Mouse (Mus musculus): ENCODE measurements around the gene Rnft2. TPM values are rescaled to one million over a fixed set of nuclear protein-coding genes. Genes with fewer than 3 reads are reported as not detected.

Gene Rnft2
- polyA plus RNA-seq (2015; fragmentation: Nextera tagmentation; extraction: Ambion mirVana) = 14.5 and 17.8 TPM in 2 replicates

DNA sequence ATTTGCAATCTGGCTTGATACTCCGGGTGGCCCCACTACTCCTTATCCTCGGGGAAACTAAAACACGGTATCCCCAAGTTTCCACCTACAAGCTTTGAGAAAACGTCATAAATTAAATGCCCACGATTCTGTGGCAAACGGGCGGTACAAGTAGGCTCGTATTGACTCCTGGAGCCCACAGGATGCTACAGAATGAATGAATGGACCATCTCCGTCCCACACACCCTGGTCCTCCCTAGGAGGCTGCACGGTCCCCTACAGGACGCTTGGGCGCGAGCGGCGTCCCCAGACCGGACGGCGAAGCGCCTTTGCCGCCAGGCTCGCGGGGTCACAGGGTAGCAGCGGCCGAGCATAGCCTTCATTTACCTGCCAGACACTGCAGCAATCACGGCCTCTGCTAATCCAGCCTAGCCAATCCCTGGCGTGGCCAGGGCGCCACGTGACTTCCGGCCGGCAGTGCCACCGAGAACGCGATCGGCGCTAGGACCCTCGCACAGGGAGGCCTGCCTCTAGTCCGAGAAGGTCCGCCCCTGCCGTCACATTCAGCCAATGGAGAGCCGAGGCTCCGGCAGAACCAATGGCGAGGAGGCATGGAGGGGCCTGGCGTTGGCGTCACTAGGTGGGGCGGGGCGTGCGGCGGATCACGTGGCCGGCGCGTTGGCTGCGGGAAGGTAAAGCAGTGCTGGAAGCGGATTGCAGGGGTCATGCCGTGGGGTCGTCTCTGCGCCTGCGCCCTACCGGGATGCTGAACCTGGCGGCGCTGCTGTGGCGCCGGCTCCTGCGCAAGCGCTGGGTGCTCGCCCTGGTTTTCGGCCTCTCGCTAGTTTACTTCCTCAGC lies at the start of gene Rnft2, which contains the start of gene 2410131K14Rik:
Rnft2 (minus strand) TSS at position 511 of the 838 bp plus-strand sequence.
2410131K14Rik (plus strand) TSS at position 622 of the 838 bp plus-strand sequence.
- no peaks in the 10 kb centered on the region for H3K27me3 ChIP-seq (replicated peaks)
- WGBS = under 1% methylated on average over 59 of the region's 68 CpGs
- peaks cover 28% of the 10 kb centered on the region for H3K4me1 ChIP-seq
- H3K4me3 ChIP-seq = peak within 1 kb of the TSS; percentile 64
- peak within 1 kb of the TSS; percentile 93 for H3K9ac ChIP-seq
- H3K36me3 ChIP-seq (replicated peaks) = peaks cover 2% of the 10 kb centered on the region; the same call in 1 of the 2 replicates
- H3K4me2 ChIP-seq = peak within 1 kb of the TSS; percentile 96
- no peaks in the 10 kb centered on the region for H3K9me3 ChIP-seq
- peak; percentile 99 for ATAC-seq (replicated peaks)
- H3K27ac ChIP-seq = peak within 1 kb of the TSS; percentile 89

DNA sequence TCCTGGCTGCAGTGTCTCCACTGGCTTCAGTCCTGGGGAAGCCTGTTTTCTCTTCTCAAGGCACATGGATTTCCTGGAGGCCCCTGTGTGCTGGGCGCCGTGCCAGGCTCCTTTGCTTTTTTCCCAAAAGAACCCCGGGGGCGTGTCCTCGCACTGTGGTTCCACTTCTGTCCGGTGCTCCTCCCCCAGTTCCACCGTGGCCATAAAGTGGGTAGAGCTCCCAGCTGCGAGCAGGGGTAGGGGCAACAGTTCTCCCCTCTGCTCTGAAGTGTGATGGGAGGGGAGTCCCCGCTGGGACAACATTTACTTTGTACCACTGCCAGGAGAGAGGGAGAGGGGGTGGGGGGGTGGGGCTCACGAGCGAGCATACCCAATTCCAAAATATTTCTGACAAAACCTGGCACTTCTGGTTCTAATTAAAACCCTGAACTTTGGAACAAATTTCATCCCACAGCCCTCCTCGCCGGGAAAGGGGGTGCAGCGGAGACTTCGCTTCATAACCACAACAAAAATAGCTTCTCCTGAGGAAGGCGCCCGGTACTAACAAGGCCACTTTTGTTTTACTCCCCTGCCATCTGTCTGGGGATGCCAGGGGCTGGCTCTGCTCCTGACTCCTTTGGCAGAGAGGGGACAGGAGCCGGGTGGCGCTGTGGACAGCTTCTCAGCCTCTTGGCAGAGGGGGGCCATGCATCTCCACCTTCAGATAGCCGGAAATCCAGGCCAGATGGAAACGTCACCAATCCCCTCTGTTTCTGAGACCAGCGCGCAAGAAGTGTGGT lies 49.4 kb upstream of the Rnft2 start:
- Histone ChIP-seq H3K4me3 (no peak overlapping the region), H3K9ac (no peak overlapping the region)

GRCm38 (mm10) chr5:118292476-118292875 lies 47.6 kb upstream of the Rnft2 start:
- no peak overlapping the region for H3K9ac ChIP-seq
- no peak overlapping the region for H3K4me2 ChIP-seq
- peaks cover 4% of the 10 kb centered on the region; the same call in 1 of the 2 replicates for H3K4me1 ChIP-seq
- H3K4me3 ChIP-seq = no peak overlapping the region
- 51% methylated on average over 4 of the region's 4 CpGs for WGBS
- no peaks in the 10 kb centered on the region for H3K27me3 ChIP-seq (replicated peaks)
- no peak for ATAC-seq (replicated peaks)
- H3K27ac ChIP-seq = no peak overlapping the region
- H3K9me3 ChIP-seq = no peaks in the 10 kb centered on the region
- no peaks in the 10 kb centered on the region for H3K36me3 ChIP-seq (replicated peaks)

More for the DNA sequence above, 49.4 kb upstream of the Rnft2 start:
- peak overlapping the region; percentile 62 for H3K27ac ChIP-seq
- peaks cover 13% of the 10 kb centered on the region; the same call in 1 of the 2 replicates for H3K4me1 ChIP-seq
- peak overlapping the region; percentile 1; the same call in 1 of the 2 replicates for H3K4me2 ChIP-seq
- WGBS = 33% methylated on average over 22 of the region's 23 CpGs
- peak; percentile 83 for ATAC-seq (replicated peaks)
- no peaks in the 10 kb centered on the region for H3K36me3 ChIP-seq (replicated peaks)
- H3K9me3 ChIP-seq = no peaks in the 10 kb centered on the region
- no peaks in the 10 kb centered on the region for H3K27me3 ChIP-seq (replicated peaks)

- H3K9me3 ChIP-seq = no peaks in the 10 kb centered on the region
- no peaks in the 10 kb centered on the region for H3K36me3 ChIP-seq (replicated peaks)
- no peaks in the 10 kb centered on the region; the same call in 1 of the 2 replicates for H3K4me1 ChIP-seq
- no peak overlapping the region for H3K4me2 ChIP-seq
- H3K27me3 ChIP-seq (replicated peaks) = no peaks in the 10 kb centered on the region
- no peak overlapping the region for H3K9ac ChIP-seq
- no peak overlapping the region for H3K4me3 ChIP-seq
- ATAC-seq (replicated peaks) = no peak
- H3K27ac ChIP-seq = no peak overlapping the region
- WGBS = 90% methylated on average over 4 of the region's 4 CpGs
Measured at GRCm38 (mm10) chr5:118291453-118291852, 46.5 kb upstream of the Rnft2 start.

- no peaks in the 10 kb centered on the region for H3K36me3 ChIP-seq (replicated peaks)
- 94% methylated on average over 18 of the region's 18 CpGs for WGBS
- H3K4me3 ChIP-seq = no peak overlapping the region
- no peak for ATAC-seq (replicated peaks)
- H3K27me3 ChIP-seq (replicated peaks) = no peaks in the 10 kb centered on the region
- H3K4me2 ChIP-seq = no peak overlapping the region
- H3K9ac ChIP-seq = no peak overlapping the region
- no peak overlapping the region for H3K27ac ChIP-seq
- no peaks in the 10 kb centered on the region for H3K9me3 ChIP-seq
- peaks cover 41% of the 10 kb centered on the region for H3K4me1 ChIP-seq
Measured at GRCm38 (mm10) chr5:118277741-118278495, 33.0 kb upstream of the Rnft2 start.

- Histone ChIP-seq H3K4me3 (no peak overlapping the region), H3K9ac (no peak overlapping the region), H3K4me2 (no peak overlapping the region), H3K4me1 (peaks cover 42% of the 10 kb centered on the region), H3K27ac (peak overlapping the region; percentile 52; the same call in 1 of the 2 replicates), H3K36me3 (replicated peaks) (no peaks in the 10 kb centered on the region), H3K9me3 (no peaks in the 10 kb centered on the region), H3K27me3 (replicated peaks) (no peaks in the 10 kb centered on the region)
- no peak for ATAC-seq (replicated peaks)
- WGBS = 19% methylated on average over 8 of the region's 8 CpGs
Measured at GRCm38 (mm10) chr5:118276711-118277110, 31.8 kb upstream of the Rnft2 start.

DNA sequence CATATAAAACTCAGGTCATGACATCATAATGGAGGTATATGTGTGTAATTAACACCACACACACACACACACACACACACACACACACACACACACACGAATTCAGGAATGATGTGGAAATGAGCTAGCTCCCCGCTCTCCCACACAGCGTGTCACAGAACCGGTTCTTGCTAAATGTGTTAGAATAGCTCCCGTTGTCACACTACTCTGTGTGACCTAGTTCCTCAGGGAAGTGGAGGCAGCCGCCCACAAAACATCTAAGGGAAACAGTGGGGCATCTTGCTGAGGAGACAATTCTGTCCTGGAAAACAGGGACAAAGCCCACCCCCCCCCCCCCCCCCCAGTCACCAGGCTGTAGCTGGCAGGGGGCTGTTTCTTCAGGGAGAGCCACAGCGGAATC lies 31.4 kb upstream of the Rnft2 start:
- peak overlapping the region; percentile 52; the same call in 1 of the 2 replicates for H3K27ac ChIP-seq
- no peak overlapping the region for H3K9ac ChIP-seq
- no peaks in the 10 kb centered on the region for H3K27me3 ChIP-seq (replicated peaks)
- ATAC-seq (replicated peaks) = no peak
- no peak overlapping the region for H3K4me2 ChIP-seq
- no peaks in the 10 kb centered on the region for H3K9me3 ChIP-seq
- H3K4me3 ChIP-seq = no peak overlapping the region
- WGBS = 27% methylated on average over 7 of the region's 7 CpGs
- no peaks in the 10 kb centered on the region for H3K36me3 ChIP-seq (replicated peaks)
- H3K4me1 ChIP-seq = peaks cover 42% of the 10 kb centered on the region

DNA sequence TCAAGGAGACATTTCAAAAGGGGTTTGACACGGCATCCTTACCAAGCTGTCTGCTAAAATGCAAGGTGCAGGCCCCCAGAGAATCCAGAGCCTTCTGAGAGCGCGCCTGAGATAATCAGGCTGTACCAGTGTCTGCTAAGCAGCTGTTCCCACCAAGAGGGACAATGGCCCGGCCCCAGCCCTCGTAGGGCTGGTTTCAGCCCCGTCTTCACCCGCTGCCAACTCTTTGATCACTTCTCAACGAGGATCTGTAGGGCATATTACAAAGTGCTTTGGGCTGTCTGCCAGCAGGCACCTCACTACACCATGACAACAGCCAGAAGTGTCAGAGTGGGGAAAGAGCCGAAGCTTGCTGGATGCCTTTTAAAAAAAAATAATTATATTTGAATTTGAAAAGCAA lies 29.6 kb upstream of the Rnft2 start:
- H3K4me2 ChIP-seq = peak overlapping the region; percentile 30
- peak; percentile 86 for ATAC-seq (replicated peaks)
- H3K27me3 ChIP-seq (replicated peaks) = 0 out of 2 replicates have a peak, but pooled peaks cover 3% of the 10 kb centered on the region
- WGBS = 11% methylated on average over 9 of the region's 9 CpGs
- H3K9ac ChIP-seq = no peak overlapping the region
- H3K4me3 ChIP-seq = no peak overlapping the region
- H3K9me3 ChIP-seq = no peaks in the 10 kb centered on the region
- no peaks in the 10 kb centered on the region for H3K36me3 ChIP-seq (replicated peaks)
- peaks cover 44% of the 10 kb centered on the region for H3K4me1 ChIP-seq
- H3K27ac ChIP-seq = peak overlapping the region; percentile 78

DNA sequence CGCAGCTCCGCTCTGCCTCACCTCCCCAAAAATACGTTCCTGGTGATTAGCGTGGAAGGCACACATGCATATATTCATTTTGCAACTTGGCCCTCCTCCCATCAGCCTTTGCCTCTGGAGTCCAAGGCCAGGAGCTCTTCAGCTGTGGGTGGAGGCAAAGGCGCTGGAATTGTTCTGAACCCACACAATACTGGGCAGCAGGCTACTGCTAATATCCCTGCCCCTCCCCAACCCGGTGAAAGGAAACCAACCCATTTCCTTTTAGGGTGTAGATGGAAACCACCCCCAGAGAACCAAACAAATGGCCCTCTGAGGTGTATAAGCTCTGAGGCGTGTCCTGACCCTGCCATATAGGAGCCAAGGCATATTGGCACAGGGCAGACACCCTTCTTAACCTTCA lies 28.5 kb upstream of the Rnft2 start:
- H3K4me1 ChIP-seq = peaks cover 52% of the 10 kb centered on the region
- H3K9me3 ChIP-seq = no peaks in the 10 kb centered on the region
- H3K36me3 ChIP-seq (replicated peaks) = no peaks in the 10 kb centered on the region
- peak overlapping the region; percentile 78 for H3K27ac ChIP-seq
- WGBS = 48% methylated on average over 7 of the region's 7 CpGs
- no peak overlapping the region for H3K9ac ChIP-seq
- H3K4me3 ChIP-seq = no peak overlapping the region
- no peak overlapping the region for H3K4me2 ChIP-seq
- H3K27me3 ChIP-seq (replicated peaks) = peaks cover 3% of the 10 kb centered on the region; the same call in 1 of the 2 replicates
- no peak for ATAC-seq (replicated peaks)

- Histone ChIP-seq H3K9ac (no peak overlapping the region), H3K36me3 (replicated peaks) (no peaks in the 10 kb centered on the region), H3K9me3 (no peaks in the 10 kb centered on the region), H3K4me1 (peaks cover 48% of the 10 kb centered on the region), H3K4me2 (no peak overlapping the region), H3K27ac (no peak overlapping the region), H3K27me3 (replicated peaks) (peaks cover 5% of the 10 kb centered on the region; the same call in 1 of the 2 replicates), H3K4me3 (no peak overlapping the region)
- no peak for ATAC-seq (replicated peaks)
- 69% methylated on average over 10 of the region's 10 CpGs for WGBS
Measured at GRCm38 (mm10) chr5:118271449-118272110, 26.7 kb upstream of the Rnft2 start.

- under 1% methylated on average over 13 of the region's 13 CpGs for WGBS
- peak overlapping the region; percentile 20 for H3K4me3 ChIP-seq
Measured at GRCm38 (mm10) chr5:118268987-118269386, 24.1 kb upstream of the Rnft2 start.

More at GRCm38 (mm10) chr5:118268987-118269386, 24.1 kb upstream of the Rnft2 start:
- H3K9ac ChIP-seq = no peak overlapping the region; the same call in 1 of the 2 replicates
- H3K27me3 ChIP-seq (replicated peaks) = peaks cover 5% of the 10 kb centered on the region; the same call in 1 of the 2 replicates
- H3K27ac ChIP-seq = no peak overlapping the region
- H3K36me3 ChIP-seq (replicated peaks) = no peaks in the 10 kb centered on the region
- ATAC-seq (replicated peaks) = peak; percentile 77
- H3K4me1 ChIP-seq = peaks cover 22% of the 10 kb centered on the region
- no peaks in the 10 kb centered on the region for H3K9me3 ChIP-seq
- peak overlapping the region; percentile 48 for H3K4me2 ChIP-seq

All from midbrain, embryonic 15.5 days (tissue).